Mouse (Mus musculus): ENCODE data around the gene 4921504E06Rik. TPM values are rescaled to one million over a fixed set of nuclear protein-coding genes. Genes with fewer than 3 reads are reported as not detected.

The 4921504E06Rik gene
- polyA plus RNA-seq, 1 experiment from 2014 or later: not detected

DNA sequence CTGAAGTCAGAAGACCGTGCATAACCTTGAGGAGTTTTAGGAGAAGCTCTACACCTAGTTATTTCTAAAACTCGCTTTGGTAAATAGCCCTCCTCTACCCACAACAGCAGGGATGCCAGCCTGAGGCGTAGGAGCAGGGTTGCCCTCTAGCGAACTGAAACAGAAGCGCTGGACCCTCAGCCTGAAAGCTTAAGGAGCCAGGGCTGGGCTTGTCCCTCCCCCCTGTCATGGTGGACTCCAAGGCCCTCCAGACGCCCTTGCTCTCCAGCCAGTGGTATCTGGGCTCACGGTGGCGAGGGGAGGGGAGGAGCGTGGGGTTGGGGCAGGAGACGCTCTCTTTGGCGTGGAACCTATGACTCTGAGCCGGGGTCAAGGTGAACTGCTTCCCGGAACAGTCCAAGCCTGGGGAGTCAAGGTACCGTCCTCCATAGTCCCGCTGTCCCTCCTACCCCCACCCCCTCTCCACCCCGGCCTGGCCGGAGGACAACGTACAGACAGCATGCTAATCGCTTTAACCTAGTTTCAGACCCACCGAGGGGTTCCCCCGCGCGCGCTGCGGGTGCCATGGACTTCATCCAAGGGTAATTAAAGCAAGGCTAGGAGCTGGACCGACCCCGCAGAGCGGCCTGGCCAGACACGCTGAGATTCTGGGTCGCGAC, 105.5 kb downstream of the 4921504E06Rik start:
- Histone ChIP-seq H3K79me2 (ENCODE audit: inconsistent target) (no peaks in the 10 kb centered on the region), H3K4me3 (ENCODE audit: inconsistent target) (no peak overlapping the region), H3K27ac (no peak overlapping the region), H3K36me3 (ENCODE audit: inconsistent target) (no peaks in the 10 kb centered on the region)
- 3% methylated on average over 31 of the region's 31 CpGs for WGBS (ENCODE audit: missing documents)

DNA sequence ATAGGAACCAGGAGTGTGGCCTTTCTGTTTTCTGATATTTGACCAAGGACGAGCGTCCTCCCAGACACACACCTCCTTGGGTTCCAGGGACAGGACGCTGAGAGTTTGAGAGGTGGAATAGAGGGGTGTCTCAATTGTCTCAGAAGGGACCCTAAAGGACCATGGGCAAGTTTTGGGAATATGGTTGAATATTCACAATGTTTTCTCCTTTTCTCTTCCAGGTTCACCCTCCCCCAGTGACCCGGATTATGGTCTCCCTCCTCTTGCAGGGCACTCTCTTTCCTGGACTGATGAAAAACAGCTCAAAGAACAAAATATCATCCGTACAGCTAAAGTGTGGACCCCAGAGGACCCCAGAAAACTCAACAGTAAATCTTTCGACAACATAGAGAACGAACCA, 107.0 kb downstream of the 4921504E06Rik start:
- Histone ChIP-seq H3K4me3 (ENCODE audit: inconsistent target) (no peak overlapping the region), H3K36me3 (ENCODE audit: inconsistent target) (no peaks in the 10 kb centered on the region), H3K27ac (no peak overlapping the region), H3K79me2 (ENCODE audit: inconsistent target) (no peaks in the 10 kb centered on the region)
- 14% methylated on average over 7 of the region's 7 CpGs for WGBS (ENCODE audit: missing documents)

DNA sequence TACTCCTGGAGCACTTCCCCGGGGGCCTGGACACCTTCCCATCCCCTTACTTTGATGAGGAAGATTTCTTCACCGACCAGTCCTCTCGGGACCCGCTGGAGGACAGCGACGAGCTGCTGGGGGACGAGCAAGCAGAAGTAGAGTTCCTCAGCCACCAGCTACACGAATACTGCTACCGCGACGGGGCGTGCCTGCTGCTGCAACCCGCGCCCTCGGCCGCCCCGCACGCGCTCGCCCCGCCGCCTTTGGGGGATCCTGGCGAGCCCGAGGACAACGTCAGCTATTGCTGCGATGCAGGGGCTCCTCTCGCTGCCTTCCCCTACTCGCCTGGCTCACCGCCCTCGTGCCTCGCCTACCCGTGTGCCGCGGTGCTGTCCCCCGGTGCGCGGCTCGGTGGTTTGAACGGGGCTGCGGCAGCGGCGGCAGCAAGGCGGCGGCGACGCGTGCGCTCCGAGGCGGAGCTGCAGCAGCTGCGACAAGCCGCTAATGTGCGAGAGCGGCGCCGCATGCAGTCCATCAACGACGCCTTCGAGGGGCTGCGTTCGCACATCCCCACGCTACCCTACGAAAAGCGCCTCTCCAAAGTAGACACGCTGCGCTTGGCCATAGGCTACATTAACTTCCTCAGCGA, 107.7 kb downstream of the 4921504E06Rik start:
- Histone ChIP-seq H3K4me3 (ENCODE audit: inconsistent target) (no peak overlapping the region), H3K27ac (no peak overlapping the region), H3K36me3 (ENCODE audit: inconsistent target) (no peaks in the 10 kb centered on the region), H3K79me2 (ENCODE audit: inconsistent target) (no peaks in the 10 kb centered on the region)
- WGBS (ENCODE audit: missing documents): 6% methylated on average over 67 of the region's 67 CpGs

DNA sequence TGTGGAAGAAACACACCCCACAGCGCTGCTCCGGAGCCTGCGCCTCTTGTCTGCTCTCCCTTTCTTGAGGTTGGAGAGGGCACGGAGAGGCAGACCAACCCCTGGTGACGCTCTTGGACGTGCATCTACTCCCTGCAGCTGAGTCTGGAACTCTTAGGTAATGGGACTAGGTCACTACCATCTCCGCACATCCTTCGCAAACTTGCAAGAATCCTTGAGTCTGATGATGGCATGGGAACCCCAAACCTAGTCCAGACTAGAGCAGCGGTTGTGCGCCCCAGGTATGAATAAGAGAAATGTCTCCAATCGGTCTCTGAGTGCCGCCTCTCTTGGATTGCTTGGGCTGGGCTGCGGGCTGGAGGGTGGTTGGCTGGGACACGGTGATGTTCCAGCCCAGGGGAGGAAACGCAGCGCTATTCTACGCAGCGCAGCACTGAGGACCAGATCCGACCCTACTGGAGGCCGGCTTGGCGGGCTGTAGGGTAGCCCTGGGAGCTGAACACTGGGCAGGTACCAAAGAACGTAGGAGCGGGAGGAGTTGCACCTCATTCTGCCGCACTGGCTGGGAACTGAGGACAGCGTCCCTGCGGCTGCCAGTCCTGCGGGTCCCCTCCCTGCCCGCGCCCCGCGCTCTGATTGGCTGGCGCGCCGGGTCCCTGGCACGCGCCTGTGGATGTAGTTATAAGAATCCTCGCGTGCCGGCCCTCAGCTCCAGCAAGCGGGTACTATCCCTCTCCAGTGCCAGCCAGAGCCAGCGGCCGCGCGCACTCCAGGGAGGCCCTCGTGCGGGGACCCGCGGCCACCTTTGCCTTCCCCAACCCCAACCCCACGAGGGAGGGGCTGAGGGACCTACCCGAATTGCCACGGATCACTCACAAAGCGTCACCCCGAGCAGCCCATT, 108.5 kb downstream of the 4921504E06Rik start, which contains the start of gene Ptf1a:
TSS of gene Ptf1a (plus strand) at position 733 of the 901 bp plus-strand sequence.
- WGBS (ENCODE audit: missing documents): 5% methylated on average over 53 of the region's 53 CpGs
- Histone ChIP-seq H3K4me3 (ENCODE audit: inconsistent target) (no peak within 1 kb of the TSS), H3K36me3 (ENCODE audit: inconsistent target) (no peaks in the 10 kb centered on the region), H3K79me2 (ENCODE audit: inconsistent target) (no peaks in the 10 kb centered on the region), H3K27ac (no peak within 1 kb of the TSS)

DNA sequence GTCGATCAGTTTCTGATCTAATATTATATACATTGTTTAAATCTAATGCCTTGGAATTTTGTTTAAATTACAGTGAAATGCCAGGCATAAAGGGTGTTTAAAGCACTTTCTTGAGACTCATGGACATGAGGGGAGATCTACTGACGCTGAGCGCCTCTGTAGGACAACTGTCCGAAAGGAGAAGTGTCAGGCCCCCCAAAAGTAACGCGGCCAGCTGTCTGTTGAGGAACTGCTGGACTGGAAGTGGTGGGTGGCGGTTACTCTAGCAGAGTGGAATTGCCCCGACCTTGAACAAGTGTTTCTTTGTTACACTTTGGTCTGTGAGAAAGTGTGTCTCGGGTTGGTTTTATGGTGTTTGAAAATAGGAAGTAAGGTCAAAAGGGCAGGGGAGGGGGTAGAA, 109.4 kb downstream of the 4921504E06Rik start:
- Histone ChIP-seq H3K4me3 (ENCODE audit: inconsistent target) (no peak overlapping the region), H3K27ac (no peak overlapping the region), H3K36me3 (ENCODE audit: inconsistent target) (no peaks in the 10 kb centered on the region), H3K79me2 (ENCODE audit: inconsistent target) (no peaks in the 10 kb centered on the region)
- 7% methylated on average over 8 of the region's 9 CpGs for WGBS (ENCODE audit: missing documents)

DNA sequence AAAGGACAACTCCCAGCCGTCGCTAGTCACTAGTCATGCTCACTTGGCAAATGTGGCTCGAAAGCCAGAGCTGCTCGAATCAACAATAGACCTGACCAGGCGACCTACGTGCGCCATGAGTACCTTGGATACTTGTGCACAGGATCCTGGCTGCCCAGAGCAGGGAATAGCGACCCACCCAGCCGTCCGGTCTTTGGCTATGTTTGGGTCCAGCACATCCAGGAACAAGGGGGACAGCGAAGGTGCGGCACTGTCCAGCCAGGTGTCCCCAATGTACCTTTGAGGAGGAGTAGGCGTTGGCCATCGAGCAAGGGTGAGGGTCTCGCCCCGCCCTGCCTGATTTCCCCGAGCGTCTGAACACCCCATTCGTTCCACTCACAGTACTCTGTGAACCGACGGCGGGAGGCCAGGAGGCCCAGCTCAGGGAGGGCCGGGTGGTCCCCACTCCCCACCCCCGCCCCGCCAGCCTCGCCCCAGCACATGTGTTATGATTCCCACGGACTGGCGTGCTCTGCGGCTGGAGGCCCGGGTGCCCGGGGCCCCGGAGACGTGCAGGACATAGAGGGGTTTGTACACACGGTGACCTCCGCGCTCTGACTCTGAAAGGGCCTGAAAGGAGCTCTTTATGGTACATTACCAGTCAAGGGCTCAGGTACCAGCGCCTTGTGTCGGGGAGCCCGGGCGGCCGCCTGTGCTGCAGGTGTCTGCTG, 121.9 kb downstream of the 4921504E06Rik start:
- no peaks in the 10 kb centered on the region for H3K79me2 ChIP-seq (ENCODE audit: inconsistent target)
- H3K36me3 ChIP-seq (ENCODE audit: inconsistent target): no peaks in the 10 kb centered on the region
- WGBS (ENCODE audit: missing documents): 10% methylated on average over 36 of the region's 41 CpGs
- no peak overlapping the region for H3K27ac ChIP-seq
- H3K4me3 ChIP-seq (ENCODE audit: inconsistent target): no peak overlapping the region

DNA sequence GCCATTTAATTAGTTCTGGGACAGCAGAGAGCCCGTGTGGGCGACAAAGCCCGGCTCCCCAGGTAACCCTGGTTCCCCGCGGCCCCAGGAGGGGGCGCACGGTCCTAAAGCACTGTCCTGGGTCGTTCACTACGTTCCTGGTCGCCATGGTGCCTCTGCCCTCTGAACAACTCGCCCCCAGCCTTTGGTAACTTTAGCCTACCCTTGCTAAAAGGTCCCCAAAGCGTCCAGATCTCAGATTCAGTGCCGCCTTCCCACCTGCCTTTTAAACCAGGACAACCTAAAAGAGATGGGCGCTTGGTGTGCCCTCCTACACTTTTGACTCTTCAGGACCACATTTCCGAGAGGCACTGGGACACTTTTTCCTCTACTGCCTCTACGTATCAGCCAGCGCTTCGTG, 122.5 kb downstream of the 4921504E06Rik start:
- no peaks in the 10 kb centered on the region for H3K79me2 ChIP-seq (ENCODE audit: inconsistent target)
- no peaks in the 10 kb centered on the region for H3K36me3 ChIP-seq (ENCODE audit: inconsistent target)
- H3K27ac ChIP-seq: no peak overlapping the region
- no peak overlapping the region for H3K4me3 ChIP-seq (ENCODE audit: inconsistent target)
- 9% methylated on average over 15 of the region's 18 CpGs for WGBS (ENCODE audit: missing documents)

DNA sequence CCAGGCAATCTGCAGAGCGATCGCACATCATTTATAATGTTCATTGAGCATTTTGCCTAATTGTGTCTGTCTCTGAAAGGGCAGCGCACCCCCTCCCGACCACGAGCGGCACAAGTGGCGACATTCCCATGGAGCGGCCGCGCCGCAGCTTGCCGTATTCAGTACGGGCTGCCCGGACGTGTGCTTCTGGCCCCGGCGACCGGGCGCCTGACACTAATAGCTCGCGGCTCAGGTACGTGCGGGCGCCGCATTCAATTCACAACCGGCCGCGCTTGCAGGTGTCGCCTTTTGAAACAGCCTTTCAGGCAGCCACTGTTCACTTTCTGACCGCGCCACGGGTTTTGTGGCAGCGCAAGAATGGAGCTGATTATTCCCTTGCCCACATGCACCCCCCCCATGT, 123.0 kb downstream of the 4921504E06Rik start:
- 4% methylated on average over 31 of the region's 33 CpGs for WGBS (ENCODE audit: missing documents)
- no peak overlapping the region for H3K27ac ChIP-seq
- no peaks in the 10 kb centered on the region for H3K79me2 ChIP-seq (ENCODE audit: inconsistent target)
- H3K4me3 ChIP-seq (ENCODE audit: inconsistent target): no peak overlapping the region
- H3K36me3 ChIP-seq (ENCODE audit: inconsistent target): no peaks in the 10 kb centered on the region

DNA sequence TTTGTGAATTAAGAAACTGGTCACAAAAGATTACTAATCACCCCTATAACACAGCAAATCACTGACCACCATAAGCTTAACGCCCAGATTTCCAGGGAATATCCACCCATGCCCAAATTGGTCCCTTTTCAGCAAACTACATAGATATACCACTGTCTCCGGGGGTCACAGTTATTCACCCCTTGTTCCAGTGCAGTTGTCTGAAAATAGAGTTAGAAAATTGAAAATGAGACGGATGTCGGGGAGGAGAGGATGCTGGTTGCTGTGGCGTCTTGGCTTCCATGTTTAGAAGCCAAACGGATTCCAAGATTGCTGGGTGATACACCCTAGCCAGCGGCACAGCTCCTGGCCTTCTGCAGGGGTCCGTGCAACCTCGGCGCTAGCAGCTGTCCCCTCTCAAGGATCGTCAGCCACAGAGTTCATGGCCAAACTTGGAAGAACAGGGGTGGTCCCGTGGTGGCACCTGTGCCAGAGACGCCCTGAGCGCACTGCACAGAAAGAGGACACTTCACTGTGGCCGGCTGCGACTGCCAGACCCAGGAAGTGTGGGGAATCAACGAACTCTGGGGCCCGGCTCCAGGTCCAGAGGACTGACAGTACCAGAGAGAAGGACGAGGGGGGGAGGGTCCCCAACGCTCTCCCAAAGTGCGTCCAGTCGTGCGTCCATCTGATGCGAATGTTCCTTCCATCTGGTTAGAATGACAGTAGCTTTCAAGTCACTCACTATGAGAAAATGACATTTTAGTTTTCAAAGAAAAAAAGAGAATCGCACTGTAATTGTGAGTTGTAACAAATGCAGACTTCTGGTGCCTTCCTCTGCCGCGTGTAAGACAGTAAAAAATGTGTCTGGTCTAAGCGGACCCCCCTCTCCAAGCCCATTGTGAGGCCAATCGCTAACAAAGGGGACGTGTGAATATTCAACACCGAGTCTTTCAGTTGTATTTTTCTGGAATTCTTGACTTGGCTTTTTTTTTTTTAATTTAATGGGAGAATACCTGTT, 123.7 kb downstream of the 4921504E06Rik start:
- no peaks in the 10 kb centered on the region for H3K79me2 ChIP-seq (ENCODE audit: inconsistent target)
- H3K4me3 ChIP-seq (ENCODE audit: inconsistent target): no peak overlapping the region
- no peak overlapping the region for H3K27ac ChIP-seq
- no peaks in the 10 kb centered on the region for H3K36me3 ChIP-seq (ENCODE audit: inconsistent target)
- 11% methylated on average over 31 of the region's 31 CpGs for WGBS (ENCODE audit: missing documents)

DNA sequence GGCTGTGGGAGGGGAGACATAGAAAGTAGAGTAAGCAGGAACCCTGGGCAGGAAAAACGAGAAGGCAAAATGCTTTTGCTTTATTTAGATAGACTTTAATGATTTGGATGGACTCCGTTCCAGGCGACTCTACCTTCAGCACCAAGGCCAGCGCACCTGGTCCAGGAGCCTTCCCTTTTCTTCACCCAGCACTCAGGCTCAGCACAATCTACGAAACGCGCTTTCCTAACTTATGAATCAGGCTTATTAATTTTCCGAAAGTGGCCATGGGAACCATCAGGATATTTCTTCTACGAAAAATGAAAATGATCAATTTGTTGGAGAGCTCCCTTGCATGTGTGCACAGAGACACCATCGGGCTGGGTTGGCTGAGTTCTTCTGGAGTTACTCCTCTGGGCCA, 124.7 kb downstream of the 4921504E06Rik start:
- H3K79me2 ChIP-seq (ENCODE audit: inconsistent target): no peaks in the 10 kb centered on the region
- no peaks in the 10 kb centered on the region for H3K36me3 ChIP-seq (ENCODE audit: inconsistent target)
- no peak overlapping the region for H3K4me3 ChIP-seq (ENCODE audit: inconsistent target)
- no peak overlapping the region for H3K27ac ChIP-seq
- 12% methylated on average over 10 of the region's 10 CpGs for WGBS (ENCODE audit: missing documents)

DNA sequence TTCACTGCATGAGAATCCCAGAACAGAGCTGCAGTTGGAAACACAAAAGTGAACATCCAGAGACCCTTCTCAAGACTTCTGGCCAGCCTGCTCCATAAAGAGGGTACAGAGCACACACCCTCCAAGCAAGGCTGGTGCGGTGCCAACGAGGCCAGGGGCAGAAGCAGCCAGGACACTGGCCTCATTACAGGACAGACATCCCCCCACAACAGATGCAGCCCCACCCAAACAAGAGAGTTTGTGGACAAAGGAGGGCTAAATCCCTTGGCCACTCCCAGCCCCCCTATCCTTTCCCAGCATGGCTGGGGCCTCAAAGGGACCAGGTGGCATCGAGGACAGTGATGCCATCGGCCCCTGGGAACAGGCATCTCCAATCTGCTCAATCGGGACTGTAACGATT, 130.6 kb downstream of the 4921504E06Rik start:
- H3K36me3 ChIP-seq (ENCODE audit: inconsistent target): no peaks in the 10 kb centered on the region
- H3K27ac ChIP-seq: no peak overlapping the region
- WGBS (ENCODE audit: missing documents): 81% methylated on average over 6 of the region's 6 CpGs
- H3K4me3 ChIP-seq (ENCODE audit: inconsistent target): no peak overlapping the region
- no peaks in the 10 kb centered on the region for H3K79me2 ChIP-seq (ENCODE audit: inconsistent target)

DNA sequence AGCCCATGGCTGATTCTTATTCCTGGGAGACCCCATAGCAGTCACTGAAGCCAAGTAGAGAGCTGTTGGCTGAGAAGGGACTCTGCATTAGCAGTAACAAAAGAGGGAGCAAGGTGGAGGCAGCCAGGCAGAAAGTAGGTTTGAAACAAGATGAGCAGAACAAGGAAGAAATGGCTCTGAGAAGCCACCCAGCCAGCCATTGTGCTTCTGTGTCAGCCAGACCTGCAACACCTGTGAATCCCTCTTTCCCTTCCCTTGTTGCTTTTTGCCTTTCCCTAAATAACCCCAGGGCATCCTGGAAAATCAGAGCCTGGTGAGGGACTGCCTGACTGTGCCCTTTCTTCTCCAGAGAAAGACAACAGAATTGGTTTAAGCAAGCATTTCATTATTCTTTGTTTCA, 131.5 kb downstream of the 4921504E06Rik start:
- no peaks in the 10 kb centered on the region for H3K79me2 ChIP-seq (ENCODE audit: inconsistent target)
- no peak overlapping the region for H3K27ac ChIP-seq
- no peaks in the 10 kb centered on the region for H3K36me3 ChIP-seq (ENCODE audit: inconsistent target)

DNA sequence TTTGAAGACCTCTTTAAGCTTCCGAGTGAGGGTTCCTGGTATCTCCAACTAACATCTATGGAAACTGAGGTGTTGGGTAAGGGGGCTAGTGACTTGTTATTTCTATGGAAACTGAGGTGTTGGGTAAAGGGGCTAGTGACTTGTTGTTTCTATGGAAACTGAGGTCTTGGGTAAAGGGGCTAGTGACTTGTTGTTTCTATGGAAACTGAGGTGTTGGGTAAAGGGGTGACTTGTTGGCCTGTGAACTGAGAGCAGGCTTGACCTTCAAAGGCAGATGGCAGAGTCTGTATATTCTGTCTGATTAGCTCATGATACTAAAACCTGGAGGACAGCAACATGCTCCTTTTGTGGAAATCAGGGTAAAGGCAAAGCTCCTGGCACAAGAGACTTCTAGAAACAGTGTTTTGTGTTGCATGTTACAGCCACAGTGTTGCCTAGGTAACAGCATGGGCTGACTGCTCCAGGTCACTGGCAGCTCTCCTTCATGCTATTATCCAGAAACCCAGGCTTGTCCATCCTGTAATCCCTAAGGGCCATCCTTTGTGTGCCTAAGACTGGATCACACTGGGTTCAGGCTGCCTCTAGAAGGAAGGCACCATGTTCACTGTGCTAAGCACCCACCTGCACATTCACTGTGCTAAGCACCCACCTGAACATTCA, 133.9 kb downstream of the 4921504E06Rik start:
- Histone ChIP-seq H3K4me3 (ENCODE audit: inconsistent target) (no peak overlapping the region), H3K36me3 (ENCODE audit: inconsistent target) (no peaks in the 10 kb centered on the region), H3K79me2 (ENCODE audit: inconsistent target) (no peaks in the 10 kb centered on the region), H3K27ac (no peak overlapping the region)
- 73% methylated on average over 1 of the region's 1 CpGs for WGBS (ENCODE audit: missing documents)

More for the DNA sequence above, 131.5 kb downstream of the 4921504E06Rik start:
- no peak overlapping the region for H3K4me3 ChIP-seq (ENCODE audit: inconsistent target)
